Mouse (Mus musculus) cerebellum, postnatal 36 days (tissue): ENCODE data around the gene Arid1b.

ENCODE experiments used
- DNase-seq, 2 experiments: peaks; one replicate each; pipeline ENCODE4 v3.0.0; 2021 to 2022; ENCODE audit warnings: mixed read lengths in 2 of 2

Arid1b gene

GRCm38 (mm10) chr17:5287641-5288040 is 293.5 kb downstream of the Arid1b start:
- no peak for DNase-seq

GRCm38 (mm10) chr17:5293653-5294584 is 299.8 kb downstream of the Arid1b start:
- DNase-seq = peak; percentile 60 to 63

GRCm38 (mm10) chr17:5295086-5295947 is 301.2 kb downstream of the Arid1b start:
- DNase-seq = peak; percentile 83 to 88

- DNase-seq = no peak
Observed at GRCm38 (mm10) chr17:5295948-5296262, 301.8 kb downstream of the Arid1b start.

- peak in 1 of 2 experiments; percentile 29 for DNase-seq
Observed at GRCm38 (mm10) chr17:5297491-5297890, 303.4 kb downstream of the Arid1b start.

- DNase-seq = no peak
Observed at GRCm38 (mm10) chr17:5297984-5298383, 303.9 kb downstream of the Arid1b start.

GRCm38 (mm10) chr17:5298891-5299559 is 304.9 kb downstream of the Arid1b start:
- peak; percentile 46 to 54 for DNase-seq

- no peak for DNase-seq
Observed at GRCm38 (mm10) chr17:5302971-5303746, 309.0 kb downstream of the Arid1b start.

- DNase-seq = no peak
Observed at GRCm38 (mm10) chr17:5305783-5306477, 311.8 kb downstream of the Arid1b start.

GRCm38 (mm10) chr17:5309930-5310329 is 315.8 kb downstream of the Arid1b start:
- no peak for DNase-seq

GRCm38 (mm10) chr17:5310425-5310888 is 316.3 kb downstream of the Arid1b start:
- no peak for DNase-seq

GRCm38 (mm10) chr17:5311062-5311461 is 316.9 kb downstream of the Arid1b start:
- DNase-seq = no peak

GRCm38 (mm10) chr17:5312307-5312706 is 318.2 kb downstream of the Arid1b start:
- DNase-seq = no peak

- DNase-seq = no peak
Observed at GRCm38 (mm10) chr17:5314735-5315134, 320.6 kb downstream of the Arid1b start.

- no peak for DNase-seq
Observed at GRCm38 (mm10) chr17:5316489-5316888, 322.4 kb downstream of the Arid1b start.

- peak; percentile 47 to 53 for DNase-seq
Observed at GRCm38 (mm10) chr17:5321589-5322225, 327.6 kb downstream of the Arid1b start.

- DNase-seq = no peak
Observed at GRCm38 (mm10) chr17:5322594-5322993, 328.5 kb downstream of the Arid1b start.

GRCm38 (mm10) chr17:5323746-5324145 is 329.6 kb downstream of the Arid1b start:
- no peak for DNase-seq

GRCm38 (mm10) chr17:5324236-5324876 is 330.2 kb downstream of the Arid1b start:
- DNase-seq = peak; percentile 29 to 47

- DNase-seq = no peak
Observed at GRCm38 (mm10) chr17:5326689-5327088, 332.6 kb downstream of the Arid1b start.
